Mouse (Mus musculus) adrenal gland, adult 18-20 months (tissue): ENCODE results near the gene Agbl4. TPM values are rescaled to one million over a fixed set of nuclear protein-coding genes. Genes with fewer than 3 reads are reported as not detected.

ENCODE experiments used
- DNase-seq, 2 experiments: peaks; one replicate each; pipeline ENCODE4 v3.0.0; 2021 to 2022; ENCODE audit warnings: low spot score in 2 of 2
- total RNA-seq, 2 experiments: library from RNA; stranded (reverse); gene quantifications; 1 replicate in 1 of 2; 2 replicates in 1 of 2; pipeline ENCODE4 v1.2.3; 2021

Agbl4 gene
- total RNA-seq, 2 experiments from 2014 or later = 0.96 to 1.3 TPM

- no peak for DNase-seq
Measured at GRCm38 (mm10) chr4:111485189-111485588, 1087.7 kb downstream of the Agbl4 start.

DNA sequence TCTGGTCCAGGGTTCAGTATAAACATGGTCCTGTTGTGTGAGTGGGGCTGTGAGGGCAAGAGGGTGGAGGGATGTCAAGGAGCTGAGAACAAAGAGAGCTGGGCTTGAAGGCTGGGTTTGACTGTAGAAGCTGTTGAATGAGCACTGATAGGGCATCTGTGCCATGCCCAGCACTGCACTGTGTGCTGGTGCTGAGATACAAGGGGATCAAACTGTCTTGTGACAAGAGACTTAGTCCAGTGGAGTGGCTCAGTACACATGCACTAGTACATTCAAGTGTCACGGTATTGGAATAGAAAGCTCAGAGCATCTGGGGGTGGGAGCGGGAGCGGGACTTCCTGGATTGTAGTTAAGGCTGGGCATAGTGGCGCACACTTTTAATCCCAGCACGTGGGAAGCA, 1088.7 kb downstream of the Agbl4 start:
- no peak for DNase-seq

- no peak for DNase-seq
Measured at GRCm38 (mm10) chr4:111487233-111487843, 1089.9 kb downstream of the Agbl4 start.

DNA sequence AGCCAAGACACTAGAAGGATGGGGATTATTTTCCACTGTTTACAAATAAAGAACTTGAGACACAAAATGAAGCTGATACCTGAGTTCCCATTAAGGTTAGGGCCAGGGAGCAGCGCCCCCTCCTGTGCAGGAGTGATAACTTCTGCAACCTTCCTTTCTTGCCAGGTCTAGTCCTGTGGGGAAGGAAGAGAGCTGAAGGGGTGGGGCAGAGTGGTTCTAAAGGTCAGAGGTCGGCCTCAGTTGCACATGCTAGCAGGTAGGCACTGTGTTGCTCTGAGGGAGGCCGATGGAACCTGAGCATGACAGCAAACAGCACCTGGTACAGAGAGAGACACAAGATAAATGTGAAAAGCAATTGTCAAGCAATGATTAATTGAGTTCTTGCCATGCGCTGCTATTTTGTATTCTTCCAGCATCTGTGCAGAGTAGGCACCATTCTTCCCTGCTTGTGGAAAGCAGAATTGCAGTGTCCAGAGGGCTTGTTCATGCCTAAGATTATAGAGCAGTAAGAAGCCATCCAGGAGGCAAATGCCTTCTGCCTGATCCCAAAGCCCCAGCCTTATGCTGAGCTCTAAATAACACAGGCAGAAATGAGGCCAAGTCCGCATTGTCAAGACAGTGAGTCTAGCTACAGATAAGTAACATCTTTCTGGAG, 1096.4 kb downstream of the Agbl4 start:
- DNase-seq = peak; percentile 13 to 26

DNA sequence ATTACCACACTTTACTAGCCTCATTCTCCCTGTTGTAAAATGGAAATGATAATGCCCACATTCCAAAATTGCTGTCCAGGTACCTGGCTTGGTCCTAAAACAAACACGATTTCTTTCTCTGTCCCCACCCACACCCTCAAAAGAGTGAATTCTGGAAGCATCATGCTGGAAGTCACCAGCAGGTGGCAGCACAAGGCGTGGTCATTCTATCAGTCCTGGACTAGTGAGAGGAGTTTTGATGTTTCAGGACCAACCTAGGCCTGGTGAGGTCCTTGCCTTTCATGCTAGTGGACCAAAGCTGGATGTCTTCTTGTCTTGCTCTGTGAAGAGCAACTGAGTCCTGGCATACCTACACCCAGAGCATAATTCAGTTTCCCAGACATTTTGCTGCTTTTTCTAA, 1098.5 kb downstream of the Agbl4 start:
- peak; percentile 72 to 74 for DNase-seq

GRCm38 (mm10) chr4:111498751-111499150, 1101.3 kb downstream of the Agbl4 start:
- no peak for DNase-seq

DNA sequence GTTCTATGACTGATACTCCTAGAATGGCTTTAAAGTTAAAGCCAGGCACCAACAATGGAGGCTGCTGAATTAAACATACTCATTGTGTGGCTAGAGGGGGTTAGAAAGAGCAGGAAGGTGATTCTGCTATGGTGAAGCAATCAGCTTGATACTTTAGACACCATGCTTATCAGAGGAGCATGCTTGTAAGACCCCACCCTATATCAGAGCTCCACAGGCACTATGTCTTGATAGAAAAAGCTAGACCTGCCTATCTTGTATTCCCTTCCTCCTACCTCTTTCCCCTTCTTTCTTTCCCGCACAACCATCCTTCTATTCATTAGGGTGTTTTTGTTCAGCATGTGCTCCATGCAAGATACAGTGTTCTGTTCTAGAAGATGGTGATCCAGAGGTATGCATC, 1104.0 kb downstream of the Agbl4 start:
- DNase-seq = no peak

- no peak for DNase-seq
Measured at GRCm38 (mm10) chr4:111502965-111503727, 1105.7 kb downstream of the Agbl4 start.

DNA sequence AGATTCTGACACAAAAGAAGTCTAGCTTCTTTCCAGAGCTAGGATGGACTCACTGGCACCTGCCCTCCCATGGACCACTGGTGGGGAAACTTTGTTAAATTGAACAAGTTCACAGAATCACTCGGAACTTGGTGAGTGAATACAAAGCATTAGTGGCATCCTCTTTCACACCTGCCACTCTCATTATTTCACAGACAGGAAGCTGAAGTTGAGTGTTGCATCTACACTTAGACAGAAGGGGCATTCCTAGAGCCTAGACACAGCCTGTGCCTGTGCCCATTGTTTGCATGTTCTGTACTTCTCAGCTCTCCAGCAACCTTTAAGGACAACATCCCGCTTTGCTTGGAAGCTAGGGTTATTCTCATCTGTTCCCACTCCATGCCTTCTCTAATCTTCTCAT, 1107.5 kb downstream of the Agbl4 start:
- no peak for DNase-seq

DNA sequence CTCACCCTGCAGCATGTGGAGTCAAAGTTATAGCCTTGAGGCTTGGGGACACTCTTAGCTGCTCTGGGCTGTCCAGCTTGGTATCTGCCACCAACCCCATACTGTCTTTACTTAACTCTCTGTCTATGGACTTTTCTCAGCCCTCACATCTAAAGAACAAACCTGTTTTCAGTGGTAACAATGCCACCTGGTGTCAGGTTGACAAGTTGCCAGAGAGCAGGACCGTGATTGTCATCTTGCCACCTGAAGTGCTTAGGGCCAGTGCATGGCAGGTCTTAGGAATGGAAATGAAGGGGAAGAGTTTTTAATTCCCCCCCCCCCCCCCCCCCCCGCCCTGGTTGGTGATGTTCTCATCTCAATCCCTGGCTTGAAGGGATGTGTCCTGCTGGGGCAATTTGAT, 1112.7 kb downstream of the Agbl4 start:
- no peak for DNase-seq

- no peak for DNase-seq
Measured at GRCm38 (mm10) chr4:111513921-111514320, 1116.5 kb downstream of the Agbl4 start.

- DNase-seq = no peak
Measured at GRCm38 (mm10) chr4:111516136-111516535, 1118.7 kb downstream of the Agbl4 start.

DNA sequence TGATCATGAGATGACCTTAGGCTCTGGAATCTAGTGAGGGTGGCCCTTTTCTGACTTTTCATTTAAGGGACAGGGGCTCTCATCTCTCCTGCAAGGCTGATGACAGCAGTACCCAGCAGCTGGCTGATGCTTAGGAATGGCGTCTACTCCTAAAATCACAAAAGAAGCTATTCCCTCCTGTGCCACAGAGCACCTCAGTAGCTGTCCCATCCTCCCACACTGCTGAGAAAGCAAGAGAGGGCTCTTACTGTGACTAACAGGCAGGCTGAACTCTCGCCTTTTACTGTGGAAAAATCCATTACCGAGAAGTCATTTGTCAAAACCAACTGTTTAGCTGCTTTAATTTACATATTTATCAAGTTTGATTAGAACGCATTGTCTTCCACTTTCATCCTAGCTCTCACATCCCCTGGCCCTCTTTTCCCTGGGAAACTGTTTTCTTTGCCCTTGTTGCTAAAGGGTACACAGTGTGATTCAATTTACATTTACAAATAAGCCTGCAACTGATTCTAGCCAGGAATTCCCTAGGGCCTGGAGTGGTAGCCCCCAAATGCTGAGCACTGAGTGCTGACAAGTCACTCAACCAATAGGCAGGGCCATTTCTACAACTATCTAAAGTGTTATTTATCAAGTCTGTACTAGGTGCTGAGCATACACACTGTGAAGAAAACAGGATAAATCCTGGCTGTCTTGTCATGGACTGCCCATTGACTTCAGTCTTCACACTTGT, 1119.8 kb downstream of the Agbl4 start:
- DNase-seq = no peak

DNA sequence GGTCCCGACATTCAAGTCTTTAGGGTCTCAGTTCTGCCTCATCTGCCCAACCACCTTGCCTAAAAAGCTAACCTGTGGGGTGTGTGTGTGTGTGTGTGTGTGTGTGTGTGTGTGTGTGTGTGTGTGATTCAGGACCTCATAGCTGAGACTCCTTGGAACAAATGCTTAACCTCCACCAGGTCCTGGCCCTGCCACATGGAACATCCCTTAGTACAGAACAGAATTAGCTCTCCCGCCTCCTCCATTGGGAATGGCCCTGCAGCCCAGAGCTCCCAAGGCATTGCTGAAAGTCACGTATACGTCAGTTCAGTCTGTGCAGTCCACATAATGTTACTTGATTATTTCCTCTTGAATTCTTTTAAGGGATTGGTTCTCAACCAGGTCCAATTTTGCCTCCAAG, 1120.7 kb downstream of the Agbl4 start:
- no peak for DNase-seq

- DNase-seq = no peak
Measured at GRCm38 (mm10) chr4:111519267-111519666, 1121.8 kb downstream of the Agbl4 start.

- DNase-seq = no peak
Measured at GRCm38 (mm10) chr4:111520006-111520405, 1122.5 kb downstream of the Agbl4 start.

DNA sequence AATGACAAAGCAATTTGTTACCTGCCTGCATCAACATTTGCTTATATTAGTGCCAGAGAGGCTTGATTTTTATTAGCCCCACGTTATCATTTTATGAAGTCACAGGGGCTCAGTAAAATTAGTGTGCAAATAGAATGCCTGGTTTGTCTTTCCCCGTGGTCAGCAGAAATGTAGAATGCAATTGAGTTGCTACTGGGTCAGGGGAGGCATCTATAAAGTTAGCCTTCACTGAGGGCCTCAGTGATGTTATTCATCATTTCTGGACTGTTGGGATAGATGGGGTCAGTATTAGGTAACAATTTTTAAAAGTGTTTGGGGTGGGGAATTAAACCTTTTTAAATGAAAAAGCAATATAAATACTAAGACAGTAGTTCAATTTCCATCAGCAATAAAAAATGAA, 1125.5 kb downstream of the Agbl4 start:
- no peak for DNase-seq

- no peak for DNase-seq
Measured at GRCm38 (mm10) chr4:111528961-111529360, 1131.5 kb downstream of the Agbl4 start.

DNA sequence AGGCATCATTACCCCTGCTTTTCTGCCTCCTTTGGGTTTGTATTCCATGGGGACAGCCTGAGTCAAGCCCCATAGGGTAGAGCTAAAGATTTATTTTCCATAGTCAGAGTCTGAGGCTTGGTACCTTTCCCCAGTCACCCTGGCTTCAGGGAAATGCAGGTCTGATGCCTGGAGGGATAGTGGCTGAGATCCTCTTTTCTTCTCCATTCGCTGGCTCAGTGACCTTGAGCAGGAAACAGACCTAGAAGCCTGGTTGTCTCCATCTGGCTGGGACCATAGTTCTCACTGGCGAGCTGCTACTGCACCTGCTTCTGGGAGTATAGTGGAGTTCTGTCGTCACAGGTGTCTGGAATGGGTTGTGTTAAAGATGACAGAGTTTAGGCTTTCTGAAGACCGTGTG, 1132.5 kb downstream of the Agbl4 start:
- DNase-seq = no peak

- DNase-seq = no peak
Measured at GRCm38 (mm10) chr4:111530537-111530936, 1133.1 kb downstream of the Agbl4 start.

- DNase-seq = no peak
Measured at GRCm38 (mm10) chr4:111544684-111545083, 1147.2 kb downstream of the Agbl4 start.

DNA sequence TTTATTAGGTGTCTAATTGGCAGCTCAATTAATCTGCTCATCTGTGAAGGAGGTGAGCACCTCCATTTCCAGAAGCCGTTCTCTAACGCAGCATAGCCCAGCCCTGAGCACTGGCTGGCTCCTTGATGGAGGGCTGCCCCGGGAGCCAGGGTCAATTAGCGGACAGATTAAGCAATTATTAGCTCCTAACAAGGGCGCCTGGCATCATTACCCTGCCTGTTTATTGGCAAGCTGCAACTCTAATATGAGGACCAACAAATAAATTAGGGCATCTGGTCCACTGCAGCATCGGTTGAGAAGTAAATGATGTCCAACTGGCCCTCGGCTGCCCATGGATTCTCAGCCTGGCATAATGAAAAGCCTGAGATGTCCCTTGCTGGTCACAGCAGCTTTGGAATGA, 1148.5 kb downstream of the Agbl4 start:
- DNase-seq = no peak
